Mouse (Mus musculus) kidney, postnatal 25 days (tissue): ENCODE measurements around the gene 6820408C15Rik.

Experiments
- DNase-seq, 2 experiments: peaks; one replicate each; pipeline ENCODE4 v3.0.0; 2021; ENCODE audit warnings: mixed read lengths in 2 of 2

6820408C15Rik gene

DNA sequence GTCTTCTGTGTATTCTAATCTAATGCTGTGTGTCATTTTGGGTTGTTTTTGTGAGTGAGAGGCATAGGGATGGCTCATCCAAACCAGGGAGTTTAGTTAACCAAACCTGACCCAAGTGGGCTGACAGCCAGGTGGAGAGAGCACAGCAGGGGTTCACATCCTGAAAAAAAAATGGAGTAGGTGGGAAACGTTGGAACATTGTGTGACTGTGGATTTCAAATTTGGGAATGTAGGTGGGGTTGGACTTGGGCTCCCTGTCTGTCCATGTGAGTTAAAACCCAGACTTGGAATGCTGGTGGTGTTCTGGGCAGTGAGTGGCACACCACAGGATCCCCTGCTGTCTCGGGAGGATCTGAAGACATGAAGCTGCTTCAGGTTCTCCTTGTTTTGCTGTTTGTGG lies 61.4 kb downstream of the 6820408C15Rik start, which contains the start of gene Defb20:
Defb20 (plus strand) TSS at position 301 of the 400 bp plus-strand sequence.
- DNase-seq: no peak

DNA sequence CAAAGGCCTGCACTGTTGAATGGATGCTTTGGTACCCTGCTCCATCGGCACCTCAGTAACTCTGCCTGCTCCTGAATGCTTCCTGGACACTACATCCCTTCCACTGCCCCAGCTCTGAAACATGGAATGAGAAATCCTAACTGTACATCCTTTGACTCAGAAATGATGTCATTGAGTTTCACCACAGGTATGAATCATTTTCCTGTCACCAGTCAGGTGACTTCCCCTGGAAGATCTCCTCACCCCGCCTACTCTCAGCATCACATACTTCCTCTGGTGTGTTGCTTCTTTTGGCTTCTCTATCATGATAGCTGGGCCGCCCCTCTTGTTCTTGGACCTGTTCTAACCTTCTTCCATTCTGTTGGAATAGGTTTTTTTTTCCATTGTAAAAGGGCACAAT lies 65.5 kb downstream of the 6820408C15Rik start:
- no peak for DNase-seq

DNA sequence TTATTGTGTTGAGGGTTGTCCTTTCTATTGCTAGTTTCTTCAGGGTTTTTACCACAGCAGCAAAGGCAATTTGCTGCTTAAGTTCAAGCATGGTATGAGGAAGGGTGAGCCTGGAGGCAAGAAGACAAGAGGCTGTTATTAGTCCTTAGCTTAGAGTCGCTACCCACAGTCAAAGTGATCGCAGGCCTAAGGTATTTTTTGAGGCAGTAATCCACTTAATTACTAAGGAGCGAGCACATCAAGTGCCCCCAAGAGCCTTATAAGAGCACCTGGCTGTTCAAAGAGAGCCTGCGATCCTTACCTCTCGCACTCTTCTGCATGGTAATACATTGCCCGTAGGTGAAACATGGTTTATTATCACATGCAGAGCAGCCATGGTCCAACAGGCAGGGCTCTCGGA lies 66.3 kb downstream of the 6820408C15Rik start:
- DNase-seq: no peak

DNA sequence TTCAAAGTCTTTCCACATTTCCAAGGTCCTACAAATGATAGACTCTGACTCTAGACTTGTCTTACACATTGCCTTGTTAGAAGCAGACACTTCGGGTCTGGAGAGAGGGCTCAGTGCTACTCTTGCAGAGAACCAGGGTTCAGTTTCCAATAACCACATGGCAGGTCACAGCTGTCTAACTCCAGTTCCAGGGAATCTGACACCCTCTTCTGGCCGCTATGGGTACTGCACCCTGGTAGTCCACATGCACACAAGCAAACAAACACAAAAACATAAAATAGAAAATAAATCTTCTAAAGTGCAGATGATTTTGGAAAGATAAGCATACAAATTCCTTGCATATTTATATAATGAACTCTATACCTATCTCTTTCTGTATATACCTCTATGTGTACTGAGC lies 71.6 kb downstream of the 6820408C15Rik start:
- DNase-seq: no peak

DNA sequence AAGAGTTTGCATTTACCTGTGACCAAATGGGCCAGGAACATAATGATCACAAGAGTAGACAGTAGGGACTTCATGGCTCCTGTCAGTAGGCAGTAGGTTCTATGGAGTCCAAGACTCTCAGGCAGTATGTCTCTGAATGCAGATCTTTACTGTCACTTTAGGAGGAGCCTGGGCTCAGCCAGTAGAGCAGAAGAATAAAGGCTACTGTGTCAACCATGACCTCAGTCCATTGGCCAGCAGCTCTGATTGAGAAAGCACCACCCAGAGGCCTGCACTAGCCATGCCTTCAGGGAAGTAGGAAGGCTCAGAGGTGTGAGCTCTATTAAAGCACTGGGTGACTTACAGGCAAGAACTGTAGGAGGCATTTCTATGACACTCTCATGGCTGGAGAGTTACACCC lies 74.7 kb downstream of the 6820408C15Rik start, which contains the start of gene Defb22:
Defb22 (minus strand) TSS at position 101 of the 400 bp plus-strand sequence.
- no peak for DNase-seq

DNA sequence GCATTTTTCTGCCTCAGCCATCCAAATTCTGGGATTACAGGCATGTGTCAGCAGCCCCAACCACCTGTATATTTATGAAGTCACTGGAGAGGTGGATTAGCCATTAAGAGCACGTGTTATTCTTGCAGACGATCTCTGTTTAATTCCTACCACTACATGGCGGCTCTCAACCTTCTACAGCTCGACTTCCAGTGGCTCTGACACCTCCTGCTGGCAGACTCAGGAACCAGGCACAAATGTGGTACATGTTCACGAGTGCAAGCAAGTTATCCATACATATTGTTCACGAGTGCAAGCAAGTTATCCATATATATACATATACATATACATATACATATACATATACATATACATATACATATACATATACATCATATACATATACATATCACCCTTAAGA lies 77.8 kb downstream of the 6820408C15Rik start:
- DNase-seq: no peak
